20 mouse cellular contexts compared by ENCODE assay signal in the genomic region with DNA sequence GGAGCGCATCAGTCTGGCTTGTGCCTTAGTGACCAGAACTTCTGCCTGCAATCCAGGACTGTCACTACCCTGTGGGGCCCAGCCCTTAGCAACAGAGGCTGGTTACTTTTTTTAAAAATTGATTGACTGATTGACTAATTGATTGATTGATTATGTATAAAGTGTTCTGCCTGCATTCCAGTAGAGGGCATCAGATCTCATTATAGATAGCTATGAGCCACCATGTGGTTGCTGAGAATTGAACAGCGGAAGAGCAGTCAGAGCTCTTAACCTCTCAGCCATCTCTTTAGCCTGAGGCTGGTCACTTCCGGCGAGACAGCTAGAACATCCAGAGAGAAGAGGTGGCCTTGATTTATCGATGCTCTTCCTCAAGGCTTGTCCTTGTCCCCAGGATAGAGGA. TPM values are rescaled to one million over a fixed set of nuclear protein-coding genes. Genes with fewer than 3 reads are reported as not detected.
"Had no signal": no experiment of that assay in that cellular context is flagged by ENCODE, and none has a peak within 500 bp of the region (broad histone marks: within the 10 kb centered on the region; RNA-seq: fewer than 3 reads in every experiment).

No protein-coding gene starts in this region.

- H3K27me3 ChIP-seq: limb, embryonic 12.5 days; liver, embryonic 13.5 days; lung, embryonic 15.5 days had no signal

- H3K4me2 ChIP-seq: limb, embryonic 12.5 days; liver, embryonic 13.5 days; lung, embryonic 15.5 days had no signal

- H3K9me3 ChIP-seq: limb, embryonic 12.5 days; liver, embryonic 13.5 days; lung, embryonic 15.5 days had no signal

- H3K27ac ChIP-seq: limb, embryonic 12.5 days; liver, embryonic 13.5 days; lung, embryonic 15.5 days had no signal

- H3K4me3 ChIP-seq: limb, embryonic 12.5 days; liver, embryonic 13.5 days; lung, embryonic 15.5 days had no signal

- ATAC-seq: liver, postnatal 0 days; midbrain, embryonic 16.5 days had no signal

- DNase-seq: kidney, adult 11 months; kidney, adult 9 months; kidney, postnatal 10 days; kidney, postnatal 4 days; liver; liver, embryonic 13.5 days; liver, postnatal 0 days; lung, postnatal 14 days; spleen, adult 18-20 months; thymus, adult 18-20 months; thymus, postnatal 14 days had no signal

- H3K36me3 ChIP-seq: limb, embryonic 12.5 days; liver, embryonic 13.5 days; lung, embryonic 15.5 days had no signal

- H3K4me1 ChIP-seq: limb, embryonic 12.5 days; liver, embryonic 13.5 days; lung, embryonic 15.5 days had no signal

- H3K9ac ChIP-seq: limb, embryonic 12.5 days; liver, embryonic 13.5 days; liver, postnatal 0 days; lung, embryonic 15.5 days had no signal

RNA-seq across cellular contexts. Expression of a gene that starts 8.6 kb away (rescaled TPM):
- total RNA-seq: megakaryocyte-erythroid progenitor cell, adult 5-6 weeks had no signal
- polyA plus RNA-seq: neural tube, embryonic 14.5 days had no signal

RNA-seq across cellular contexts. Expression of a gene that starts 24.7 kb away (rescaled TPM):
- total RNA-seq: layer of hippocampus, adult 8-10 months; layer of hippocampus, postnatal 25 days; left cerebral cortex, postnatal 36 days; megakaryocyte-erythroid progenitor cell, adult 5-6 weeks had no signal
- polyA plus RNA-seq: limb, embryonic 12.5 days; liver, embryonic 13.5 days; liver, postnatal 0 days; lung, embryonic 15.5 days; midbrain, embryonic 16.5 days; neural tube, embryonic 14.5 days; stomach, embryonic 14.5 days had no signal

RNA-seq across cellular contexts. Expression of a gene that starts 25.3 kb away (rescaled TPM):
- total RNA-seq: layer of hippocampus, adult 8-10 months; layer of hippocampus, postnatal 25 days; left cerebral cortex, postnatal 36 days; megakaryocyte-erythroid progenitor cell, adult 5-6 weeks had no signal
- polyA plus RNA-seq: limb, embryonic 12.5 days; liver, embryonic 13.5 days; liver, postnatal 0 days; lung, embryonic 15.5 days; midbrain, embryonic 16.5 days; stomach, embryonic 14.5 days had no signal
